In the genomic region with DNA sequence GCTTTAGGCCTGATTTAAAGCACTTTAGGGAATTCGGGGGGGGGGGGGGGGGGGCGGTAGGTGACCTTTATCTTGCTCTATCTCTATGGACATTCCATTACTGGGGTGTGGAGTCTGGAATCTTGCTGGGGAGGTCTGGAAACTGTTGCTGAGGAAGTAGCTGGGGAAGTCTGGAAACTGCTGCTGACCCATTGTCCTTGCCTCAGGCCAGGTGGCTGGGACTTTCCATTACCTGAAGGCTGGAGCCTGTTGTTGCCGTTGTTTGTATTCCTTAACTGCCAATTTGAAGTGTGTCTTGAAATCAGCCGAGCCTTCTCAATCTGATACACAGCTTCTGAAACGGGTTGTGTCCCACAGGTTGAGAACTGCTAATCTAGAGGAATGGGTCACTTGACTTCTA, we compare ENCODE assay signal across 17 mouse cellular contexts.
"Had no signal": no experiment of that assay in that cellular context is flagged by ENCODE, and none has a peak within 500 bp of the region (broad histone marks: within the 10 kb centered on the region; RNA-seq: fewer than 3 reads in every experiment).

No protein-coding gene starts in this region.

- H3K27me3 ChIP-seq: limb, embryonic 12.5 days; liver, embryonic 13.5 days; lung, embryonic 15.5 days; megakaryocyte, embryonic 14.5 days; midbrain, embryonic 15.5 days; neural tube, embryonic 12.5 days had no signal

- H3K36me3 ChIP-seq: limb, embryonic 12.5 days; liver, embryonic 13.5 days; lung, embryonic 15.5 days; midbrain, embryonic 15.5 days; neural tube, embryonic 12.5 days had no signal

- DNase-seq: layer of hippocampus, adult 9-11 months; layer of hippocampus, postnatal 36 days; liver; liver, embryonic 13.5 days; liver, postnatal 0 days; lung, postnatal 14 days; right cerebral cortex, postnatal 4 days; spleen, adult 18-20 months; thymus, adult 18-20 months; thymus, postnatal 14 days had no signal

- H3K9ac ChIP-seq: limb, embryonic 12.5 days; liver, embryonic 13.5 days; liver, postnatal 0 days; lung, embryonic 15.5 days; midbrain, embryonic 15.5 days; neural tube, embryonic 12.5 days had no signal

- H3K9me3 ChIP-seq: limb, embryonic 12.5 days; liver, embryonic 13.5 days; lung, embryonic 15.5 days; midbrain, embryonic 15.5 days; neural tube, embryonic 12.5 days had no signal

- H3K4me3 ChIP-seq: limb, embryonic 12.5 days; liver, embryonic 13.5 days; lung, embryonic 15.5 days; megakaryocyte, embryonic 14.5 days; midbrain, embryonic 15.5 days; neural tube, embryonic 12.5 days had no signal

- ATAC-seq: liver, postnatal 0 days; midbrain, embryonic 15.5 days had no signal

- H3K4me1 ChIP-seq: limb, embryonic 12.5 days; liver, embryonic 13.5 days; megakaryocyte, embryonic 14.5 days; midbrain, embryonic 15.5 days; neural tube, embryonic 12.5 days had no signal

- H3K4me2 ChIP-seq: limb, embryonic 12.5 days; liver, embryonic 13.5 days; lung, embryonic 15.5 days; midbrain, embryonic 11.5 days; midbrain, embryonic 15.5 days; neural tube, embryonic 12.5 days had no signal

- H3K27ac ChIP-seq: limb, embryonic 12.5 days; liver, embryonic 13.5 days; lung, embryonic 15.5 days; macrophage; midbrain, embryonic 15.5 days; neural tube, embryonic 12.5 days had no signal
